Mouse (Mus musculus) brain, embryonic 14.5 days (tissue): ENCODE data around the gene Large1.

Experiments used
- CTCF ChIP-seq: fragments of 200-500 bp; IDR thresholded peaks from 2 replicates; pipeline ENCODE4 v1.5.1; 2012; ENCODE audit warnings: inconsistent platforms, mild to moderate bottlenecking, moderate library complexity, borderline replicate concordance; ENCODE audit not compliant: insufficient read depth, insufficient read length; ENCODE audit errors: extremely low read depth
- POLR2A ChIP-seq: fragments of 200-500 bp; IDR thresholded peaks from 2 replicates; pipeline ENCODE4 v1.6.1; 2012; ENCODE audit warnings: mild to moderate bottlenecking, inconsistent platforms, borderline replicate concordance; ENCODE audit not compliant: poor library complexity, insufficient read depth, insufficient read length, severe bottlenecking; ENCODE audit errors: extremely low read depth

- TF ChIP-seq POLR2A = no peak
- TF ChIP-seq CTCF = no peak
Measured at GRCm38 (mm10) chr8:73234209-73234608, 119.1 kb downstream of the Large1 start.
